Mouse (Mus musculus): ENCODE measurements around the gene Ccdc171.

DNA sequence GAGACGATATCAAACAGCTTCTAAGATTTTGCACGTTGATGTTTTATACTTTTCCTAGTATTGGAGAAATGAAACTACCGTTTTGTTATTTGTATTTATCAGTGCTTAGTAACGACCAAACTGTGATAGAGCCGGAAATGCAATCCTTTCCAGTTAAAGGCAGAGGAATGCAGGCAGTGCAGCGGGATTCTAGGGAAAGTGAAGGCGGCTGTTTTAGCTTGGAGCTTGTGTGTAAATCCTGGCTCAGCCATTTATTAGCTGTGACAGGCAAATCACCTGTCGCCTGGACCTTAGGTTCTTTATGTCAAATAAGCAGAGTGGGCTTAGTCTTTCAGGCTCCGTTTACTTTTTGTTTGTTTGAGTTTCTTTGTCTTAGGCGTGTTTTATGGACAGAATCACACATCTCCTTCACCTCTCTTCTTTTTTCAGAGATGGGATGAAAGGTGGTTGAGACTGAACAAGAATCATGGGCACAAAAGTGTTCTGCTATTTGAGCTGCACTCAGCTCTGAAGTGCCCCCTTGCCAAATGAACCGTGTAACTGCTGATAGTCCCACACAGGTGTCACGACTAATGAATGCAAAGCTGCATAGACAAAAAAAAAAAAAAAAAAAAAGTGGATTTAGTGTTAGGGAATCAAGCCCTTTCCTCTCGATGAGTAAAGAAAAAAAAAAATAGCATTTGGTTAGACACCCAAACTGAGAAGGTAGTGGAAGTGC is 1.1 kb downstream of the Ccdc171 start:
- TF ChIP-seq CTCF (IDR thresholded peaks at IDR 0.05; ENCODE audit: low read depth, low read length) = no peak
- no peak for TF ChIP-seq POLR2A (IDR thresholded peaks at IDR 0.05; ENCODE audit: borderline replicate concordance, low read depth, low read length)

All from bone marrow macrophage, adult 2 months (primary cell).